Mouse (Mus musculus): ENCODE results near the gene B430218F22Rik.
"Not testable (repeated sequence)": the region's sequence is repeated elsewhere in the genome, so short reads cannot be mapped to it uniquely, and the experiment has no call there.

The B430218F22Rik gene

GRCm38 (mm10) chr13:118386511-118387447, at the start of gene B430218F22Rik, which contains the start of gene Mrps30:
Gene B430218F22Rik (plus strand): TSS chr13:118386630.
Gene Mrps30 (minus strand): TSS chr13:118387252.
- peak; percentile 97 for DNase-seq

GRCm38 (mm10) chr13:118350257-118350656, 36.2 kb upstream of the B430218F22Rik start:
- no peak for DNase-seq

- no peak for DNase-seq
These were observed 35.6 kb upstream of the B430218F22Rik start for GRCm38 (mm10) chr13:118350870-118351269.

GRCm38 (mm10) chr13:118363342-118363741, 23.1 kb upstream of the B430218F22Rik start:
- DNase-seq, result no peak

GRCm38 (mm10) chr13:118365774-118366173, 20.7 kb upstream of the B430218F22Rik start:
- DNase-seq, result no peak

DNA sequence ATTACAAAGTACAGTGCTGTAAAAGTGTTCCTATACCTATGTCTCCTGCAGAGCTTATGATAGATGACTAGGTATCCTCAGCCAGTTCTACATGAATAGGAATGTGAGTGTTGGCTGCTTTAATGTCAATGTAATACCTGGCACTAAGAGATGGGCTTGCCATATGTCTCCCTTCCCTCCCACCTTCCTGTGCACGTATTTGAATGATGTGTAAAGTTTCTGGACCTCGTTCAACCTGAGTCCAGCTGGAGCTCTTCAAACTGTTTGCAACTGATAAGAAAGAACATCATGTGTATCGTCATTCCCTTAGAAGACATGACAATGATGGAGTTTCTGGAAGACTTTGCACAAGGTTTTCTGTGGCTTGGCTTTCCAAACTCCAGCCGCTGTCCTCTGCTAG, 13.6 kb upstream of the B430218F22Rik start:
- DNase-seq, result no peak

GRCm38 (mm10) chr13:118379155-118379554, 7.3 kb upstream of the B430218F22Rik start:
- peak; percentile 76 for DNase-seq

DNA sequence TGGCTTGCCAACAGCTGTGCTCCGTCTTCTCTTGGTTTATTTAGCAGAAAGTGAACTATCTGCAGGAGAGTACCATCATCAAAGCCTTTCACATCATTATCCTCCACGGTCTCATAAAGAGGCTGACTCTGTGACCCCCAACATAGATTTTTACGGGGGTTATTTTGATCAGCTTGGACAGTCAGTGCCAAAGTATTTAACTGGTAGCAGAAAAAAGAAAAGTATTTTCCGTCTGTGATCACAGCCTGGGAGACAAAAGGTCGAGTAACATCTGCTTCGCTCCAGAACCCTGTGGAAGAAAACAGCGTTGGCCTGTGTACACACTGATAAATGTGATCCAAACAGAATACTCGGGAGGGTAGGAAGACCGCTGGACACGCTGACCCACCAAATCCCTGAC, 6.0 kb upstream of the B430218F22Rik start:
- DNase-seq, result peak; percentile 25

- DNase-seq, result not testable (repeated sequence)
These were observed 995 bp downstream of the B430218F22Rik start for GRCm38 (mm10) chr13:118387448-118387801.

DNA sequence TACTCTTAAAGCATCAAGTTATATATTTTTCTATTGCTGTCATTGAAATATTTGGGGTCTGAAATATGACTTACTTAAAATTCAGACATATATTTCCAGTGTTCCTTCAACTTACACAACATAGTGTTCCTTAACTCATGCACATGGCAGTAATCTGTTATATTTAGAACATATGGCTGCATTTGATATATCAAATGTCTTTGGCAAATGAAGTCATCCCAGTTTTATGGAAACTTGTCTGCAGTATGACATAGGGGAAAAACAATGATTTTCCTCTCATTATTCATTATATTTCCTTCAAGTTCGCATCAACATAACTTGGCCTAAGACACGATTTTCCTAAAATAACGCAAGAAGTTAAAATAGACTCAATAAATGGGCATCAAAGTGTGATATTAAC, 9.4 kb downstream of the B430218F22Rik start:
- DNase-seq, result no peak

- no peak for DNase-seq
These were observed 13.9 kb downstream of the B430218F22Rik start for GRCm38 (mm10) chr13:118400340-118400739.

- no peak for DNase-seq
These were observed 17.1 kb downstream of the B430218F22Rik start for GRCm38 (mm10) chr13:118403544-118403943.

DNA sequence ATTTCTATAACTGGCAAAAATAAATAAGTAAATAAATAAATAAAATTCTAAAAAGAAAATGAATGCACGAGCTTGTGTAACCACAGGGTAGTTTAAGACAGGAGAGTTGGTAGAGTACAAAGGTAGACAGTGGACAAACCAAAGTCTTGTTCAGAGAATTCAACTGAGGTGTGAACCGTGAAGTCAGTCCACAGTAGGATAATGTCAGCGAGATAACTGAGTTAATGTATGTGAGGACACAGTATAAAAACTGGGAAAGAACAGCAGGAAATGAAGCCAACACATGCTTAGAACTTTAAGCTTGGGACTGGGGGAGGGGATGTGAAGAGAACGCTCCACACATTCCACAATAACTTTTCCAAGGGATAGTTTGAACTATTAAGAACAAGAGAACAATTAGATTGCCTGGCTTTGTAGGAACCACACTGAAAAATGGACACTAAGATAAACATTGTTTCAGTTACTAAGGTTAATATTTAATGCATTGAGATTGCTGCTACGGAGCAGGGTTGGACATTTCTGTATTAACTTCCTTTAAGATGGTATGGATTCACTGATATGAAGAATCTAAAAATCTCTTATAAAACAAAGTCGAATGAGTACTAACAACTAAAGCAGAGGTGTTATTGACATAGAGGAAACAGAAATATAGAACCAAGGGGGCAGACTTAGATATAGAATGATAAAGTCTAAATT, 25.0 kb downstream of the B430218F22Rik start:
- no peak for DNase-seq

GRCm38 (mm10) chr13:118418163-118418562, 31.7 kb downstream of the B430218F22Rik start:
- DNase-seq, result no peak

DNA sequence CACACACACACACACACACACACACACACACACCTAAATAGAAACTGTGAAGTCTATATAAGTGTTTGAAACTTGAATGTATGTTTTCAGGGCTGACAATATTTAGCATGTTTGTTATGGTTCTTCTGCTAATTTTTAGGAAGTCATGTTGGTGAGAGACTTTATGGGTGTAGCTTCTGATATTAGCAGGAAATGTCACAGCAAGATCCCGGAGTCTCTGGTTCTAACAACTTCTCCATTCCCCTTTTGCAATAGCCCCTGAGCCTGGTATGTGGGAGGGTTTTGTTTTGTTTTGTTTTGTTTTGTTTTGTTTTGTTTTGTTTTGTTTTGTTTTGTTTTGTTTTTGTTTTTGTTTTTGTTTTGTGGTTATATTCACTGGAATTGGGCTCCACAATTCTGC, 34.0 kb downstream of the B430218F22Rik start:
- DNase-seq, result no peak

GRCm38 (mm10) chr13:118420847-118421246, 34.4 kb downstream of the B430218F22Rik start:
- no peak for DNase-seq

Measured in kidney, postnatal 10 days (tissue).